Mouse (Mus musculus) heart, embryonic 10.5 days (tissue): ENCODE measurements at regions not wholly inside any gene's neighbourhood (a gene's known extent, or its start where the extent isn't known, plus 50 kb on each side); places are given as distances from the start of the nearest gene placed in this dataset.

Source experiments
- DNase-seq: peaks from one replicate; pipeline ENCODE4 v3.0.0-alpha.2; 2017; ENCODE audit warnings: low spot score
- H3K27ac ChIP-seq: fragments of 300-500 bp; sonication (generic); 2 replicates; pipeline ENCODE4 v1.5.1; 2016; ENCODE audit warnings: mild to moderate bottlenecking
- H3K27me3 ChIP-seq: fragments of 300-500 bp; sonication (generic); 2 replicates; pipeline ENCODE4 v1.6.1; 2016; ENCODE audit warnings: mild to moderate bottlenecking; ENCODE audit not compliant: poor library complexity, insufficient read depth, severe bottlenecking
- H3K36me3 ChIP-seq: fragments of 300-500 bp; sonication (generic); 2 replicates; pipeline ENCODE4 v1.6.1; 2016; ENCODE audit warnings: mild to moderate bottlenecking, moderate library complexity
- H3K4me1 ChIP-seq: fragments of 300-500 bp; sonication (generic); 2 replicates; pipeline ENCODE4 v1.6.1; 2016; ENCODE audit warnings: mild to moderate bottlenecking
- H3K4me3 ChIP-seq: fragments of 300-500 bp; sonication (generic); 2 replicates; pipeline ENCODE4 v1.5.1; 2016; ENCODE audit warnings: mild to moderate bottlenecking, moderate library complexity
- H3K9me3 ChIP-seq: fragments of 300-500 bp; sonication (generic); 2 replicates; pipeline ENCODE4 v1.6.1; 2016; ENCODE audit warnings: mild to moderate bottlenecking, moderate library complexity
- WGBS: fragments of 180-500 bp; shearing (Covaris S2); methylation state at CpG from one replicate; pipeline ENCODE4 v1.1.7; 2016; 5-methylcytosine and 5-hydroxymethylcytosine counted together

GRCm38 (mm10) chr6:144940871-144941380 is 135.1 kb downstream of the Bcat1 start:
- Histone ChIP-seq H3K27ac (no peak overlapping the region), H3K9me3 (no peaks in the 10 kb centered on the region), H3K27me3 (no peaks in the 10 kb centered on the region), H3K4me3 (no peak overlapping the region), H3K4me1 (no peaks in the 10 kb centered on the region), H3K36me3 (no peaks in the 10 kb centered on the region)
- WGBS, result 77% methylated on average over 14 of the region's 14 CpGs
- DNase-seq, result no peak

- H3K36me3 ChIP-seq, result no peaks in the 10 kb centered on the region
- 80% methylated on average over 12 of the region's 12 CpGs for WGBS
- no peaks in the 10 kb centered on the region for H3K9me3 ChIP-seq
- no peaks in the 10 kb centered on the region for H3K27me3 ChIP-seq
- H3K4me3 ChIP-seq, result no peak overlapping the region
- H3K4me1 ChIP-seq, result no peaks in the 10 kb centered on the region
- H3K27ac ChIP-seq, result no peak overlapping the region
- no peak for DNase-seq
Measured at GRCm38 (mm10) chr6:144938613-144939236, 137.3 kb downstream of the Bcat1 start.

GRCm38 (mm10) chr6:144937211-144937610 is 138.8 kb downstream of the Bcat1 start:
- Histone ChIP-seq H3K4me1 (no peaks in the 10 kb centered on the region), H3K27ac (no peak overlapping the region), H3K9me3 (no peaks in the 10 kb centered on the region), H3K27me3 (no peaks in the 10 kb centered on the region), H3K4me3 (no peak overlapping the region), H3K36me3 (no peaks in the 10 kb centered on the region)
- DNase-seq, result no peak
- WGBS, result 67% methylated on average over 7 of the region's 7 CpGs

GRCm38 (mm10) chr6:144933722-144934235 is 142.2 kb downstream of the Bcat1 start:
- WGBS, result 80% methylated on average over 6 of the region's 6 CpGs
- DNase-seq, result no peak
- Histone ChIP-seq H3K36me3 (no peaks in the 10 kb centered on the region), H3K27ac (no peak overlapping the region), H3K4me3 (no peak overlapping the region), H3K27me3 (no peaks in the 10 kb centered on the region), H3K9me3 (no peaks in the 10 kb centered on the region), H3K4me1 (no peaks in the 10 kb centered on the region)

GRCm38 (mm10) chr6:144932402-144932801 is 143.6 kb downstream of the Bcat1 start:
- Histone ChIP-seq H3K27ac (no peak overlapping the region), H3K4me1 (no peaks in the 10 kb centered on the region), H3K9me3 (no peaks in the 10 kb centered on the region), H3K27me3 (no peaks in the 10 kb centered on the region), H3K36me3 (no peaks in the 10 kb centered on the region), H3K4me3 (no peak overlapping the region)
- 81% methylated on average over 7 of the region's 7 CpGs for WGBS
- DNase-seq, result no peak

GRCm38 (mm10) chr6:144929959-144930358 is 146.0 kb downstream of the Bcat1 start:
- no peak overlapping the region for H3K4me3 ChIP-seq
- no peaks in the 10 kb centered on the region for H3K27me3 ChIP-seq
- 85% methylated on average over 4 of the region's 4 CpGs for WGBS
- no peaks in the 10 kb centered on the region for H3K9me3 ChIP-seq
- no peak overlapping the region for H3K27ac ChIP-seq
- no peaks in the 10 kb centered on the region for H3K36me3 ChIP-seq
- no peaks in the 10 kb centered on the region for H3K4me1 ChIP-seq
- no peak for DNase-seq

GRCm38 (mm10) chr6:144929262-144929855 is 146.6 kb downstream of the Bcat1 start:
- 73% methylated on average over 5 of the region's 5 CpGs for WGBS
- DNase-seq, result no peak
- Histone ChIP-seq H3K27ac (no peak overlapping the region), H3K27me3 (no peaks in the 10 kb centered on the region), H3K9me3 (no peaks in the 10 kb centered on the region), H3K36me3 (no peaks in the 10 kb centered on the region), H3K4me3 (no peak overlapping the region), H3K4me1 (no peaks in the 10 kb centered on the region)

- WGBS, result 75% methylated on average over 6 of the region's 6 CpGs
Measured at GRCm38 (mm10) chr6:144927599-144927998, 145.8 kb upstream of the Sox5 start.

GRCm38 (mm10) chr6:144922762-144923161 is 141.0 kb upstream of the Sox5 start:
- Histone ChIP-seq H3K27me3 (no peaks in the 10 kb centered on the region), H3K27ac (no peak overlapping the region), H3K9me3 (no peaks in the 10 kb centered on the region), H3K4me3 (no peak overlapping the region), H3K4me1 (peaks cover 14% of the 10 kb centered on the region), H3K36me3 (no peaks in the 10 kb centered on the region)
- WGBS, result 75% methylated on average over 3 of the region's 3 CpGs
- no peak for DNase-seq

More at GRCm38 (mm10) chr6:144927599-144927998, 145.8 kb upstream of the Sox5 start:
- no peaks in the 10 kb centered on the region for H3K9me3 ChIP-seq
- no peak overlapping the region for H3K4me3 ChIP-seq
- H3K27me3 ChIP-seq, result no peaks in the 10 kb centered on the region
- no peaks in the 10 kb centered on the region for H3K36me3 ChIP-seq
- no peaks in the 10 kb centered on the region for H3K4me1 ChIP-seq
- no peak overlapping the region for H3K27ac ChIP-seq
- no peak for DNase-seq

GRCm38 (mm10) chr6:144919750-144920149 is 138.0 kb upstream of the Sox5 start:
- no peaks in the 10 kb centered on the region for H3K9me3 ChIP-seq
- peaks cover 23% of the 10 kb centered on the region for H3K4me1 ChIP-seq
- no peak overlapping the region for H3K27ac ChIP-seq
- no peaks in the 10 kb centered on the region for H3K36me3 ChIP-seq
- no peaks in the 10 kb centered on the region for H3K27me3 ChIP-seq
- H3K4me3 ChIP-seq, result no peak overlapping the region
- DNase-seq, result peak; percentile 84
- 41% methylated on average over 5 of the region's 5 CpGs for WGBS

- peak; percentile 81 for DNase-seq
- Histone ChIP-seq H3K4me1 (peaks cover 28% of the 10 kb centered on the region), H3K27me3 (no peaks in the 10 kb centered on the region), H3K9me3 (no peaks in the 10 kb centered on the region), H3K36me3 (no peaks in the 10 kb centered on the region), H3K4me3 (peak overlapping the region; percentile 19; the same call in 1 of the 2 replicates), H3K27ac (peak overlapping the region; percentile 6)
- WGBS, result 8% methylated on average over 8 of the region's 8 CpGs
Measured at GRCm38 (mm10) chr6:144917128-144917527, 135.4 kb upstream of the Sox5 start.

- WGBS, result 79% methylated on average over 7 of the region's 7 CpGs
- Histone ChIP-seq H3K27me3 (no peaks in the 10 kb centered on the region), H3K9me3 (no peaks in the 10 kb centered on the region), H3K4me3 (no peak overlapping the region), H3K36me3 (no peaks in the 10 kb centered on the region), H3K4me1 (peaks cover 16% of the 10 kb centered on the region; the same call in 1 of the 2 replicates), H3K27ac (no peak overlapping the region)
- DNase-seq, result no peak
Measured at GRCm38 (mm10) chr6:144911781-144912180, 130.0 kb upstream of the Sox5 start.

GRCm38 (mm10) chr6:144910392-144910791 is 128.6 kb upstream of the Sox5 start:
- no peaks in the 10 kb centered on the region for H3K27me3 ChIP-seq
- WGBS, result 72% methylated on average over 6 of the region's 6 CpGs
- H3K4me3 ChIP-seq, result no peak overlapping the region
- no peaks in the 10 kb centered on the region for H3K9me3 ChIP-seq
- no peak for DNase-seq
- peaks cover 16% of the 10 kb centered on the region; the same call in 1 of the 2 replicates for H3K4me1 ChIP-seq
- H3K27ac ChIP-seq, result no peak overlapping the region
- no peaks in the 10 kb centered on the region for H3K36me3 ChIP-seq
